Mouse (Mus musculus): ENCODE measurements around the gene Vmn2r95. TPM values are rescaled to one million over a fixed set of nuclear protein-coding genes. Genes with fewer than 3 reads are reported as not detected.

Gene Vmn2r95
- not detected in 2 replicates for polyA plus RNA-seq (2015; fragmentation: Nextera tagmentation; extraction: Ambion mirVana)

GRCm38 (mm10) chr17:18423778-18424177 is at the start of gene Vmn2r95:
TSS of gene Vmn2r95 (plus strand) at chr17:18424078.

Other genes starting within 250 kb of the Vmn2r95 start
- gene Vmn2r94, start 146.3 kb upstream of the Vmn2r95 start, polyA plus RNA-seq (2015; fragmentation: Nextera tagmentation; extraction: Ambion mirVana), result not detected in 2 replicates
- not detected in 2 replicates for gene Vmn2r93, start 126.0 kb upstream of the Vmn2r95 start, polyA plus RNA-seq (2015; fragmentation: Nextera tagmentation; extraction: Ambion mirVana)
- gene Vmn2r96, start 149.1 kb downstream of the Vmn2r95 start, polyA plus RNA-seq (2015; fragmentation: Nextera tagmentation; extraction: Ambion mirVana), result not detected in 2 replicates